Mouse (Mus musculus) liver, embryonic 13.5 days (tissue): ENCODE results near the gene Notch4. TPM values are rescaled to one million over a fixed set of nuclear protein-coding genes. Genes with fewer than 3 reads are reported as not detected.

Experiments
- ATAC-seq: fragments of 200-750 bp; cut with Nextera tagmentation; 2 replicates; pipeline ENCODE4 v1.8.0; 2017; ENCODE audit warnings: low read depth, mild to moderate bottlenecking, moderate number of reproducible peaks, moderate library complexity
- DNase-seq: peaks from one replicate; pipeline ENCODE4 v3.0.0; 2022
- H3K27ac ChIP-seq: fragments of 300-500 bp; sonication (generic); 2 replicates; pipeline ENCODE4 v1.5.1; 2015; ENCODE audit warnings: moderate library complexity, mild to moderate bottlenecking, inconsistent platforms
- H3K27me3 ChIP-seq: fragments of 300-500 bp; sonication (generic); 2 replicates; pipeline ENCODE4 v1.6.1; 2015; ENCODE audit warnings: mild to moderate bottlenecking, inconsistent platforms
- H3K36me3 ChIP-seq: fragments of 300-500 bp; sonication (generic); 2 replicates; pipeline ENCODE4 v1.6.1; 2015; ENCODE audit warnings: mild to moderate bottlenecking, inconsistent platforms
- H3K4me1 ChIP-seq: fragments of 300-500 bp; sonication (generic); replicated peaks from 2 replicates; pipeline ENCODE4 v1.6.1; 2015; ENCODE audit warnings: inconsistent platforms
- H3K4me2 ChIP-seq: fragments of 300-500 bp; sonication (generic); 2 replicates; pipeline ENCODE4 v1.6.1; 2015; ENCODE audit warnings: inconsistent platforms, mild to moderate bottlenecking, moderate library complexity
- H3K4me3 ChIP-seq: fragments of 300-500 bp; sonication (generic); replicated peaks from 2 replicates; pipeline ENCODE4 v1.5.1; 2015; ENCODE audit warnings: mild to moderate bottlenecking, inconsistent platforms
- H3K9ac ChIP-seq: fragments of 300-500 bp; sonication (generic); 2 replicates; pipeline ENCODE4 v1.6.1; 2015; ENCODE audit warnings: mild to moderate bottlenecking, inconsistent platforms
- H3K9me3 ChIP-seq: fragments of 300-500 bp; sonication (generic); replicated peaks from 2 replicates; pipeline ENCODE4 v1.6.1; 2016; ENCODE audit warnings: inconsistent platforms
- WGBS: fragments of 180-500 bp; shearing (Covaris S2); methylation state at CpG from one replicate; pipeline ENCODE4 v1.1.7; 2015; ENCODE audit not compliant: insufficient replicate concordance; 5-methylcytosine and 5-hydroxymethylcytosine counted together
- polyA plus RNA-seq: library from polyadenylated mRNA; unstranded; fragments of >200 nt; fragmentation: Nextera tagmentation; extraction: Ambion mirVana; gene quantifications from 2 replicates; pipeline ENCODE4 v1.2.1, GENCODE M21; 2015

Notch4 gene
- polyA plus RNA-seq, 1 experiment from 2014 or later = 0.55 TPM

GRCm38 (mm10) chr17:34587423-34587811 lies 23.3 kb downstream of the Notch4 start:
- peaks cover 59% of the 10 kb centered on the region for H3K4me1 ChIP-seq

GRCm38 (mm10) chr17:34587814-34588213 lies 23.7 kb downstream of the Notch4 start:
- Histone ChIP-seq H3K4me1 (peaks cover 63% of the 10 kb centered on the region), H3K27me3 (peaks cover 10% of the 10 kb centered on the region; the same call in 1 of the 2 replicates), H3K4me3 (peak overlapping the region; percentile 76), H3K4me2 (peak overlapping the region; percentile 99), H3K27ac (peak overlapping the region; percentile 92), H3K9me3 (no peaks in the 10 kb centered on the region), H3K36me3 (no peaks in the 10 kb centered on the region), H3K9ac (peak overlapping the region; percentile 89)
- WGBS = under 1% methylated on average over 19 of the region's 19 CpGs
- no peak for DNase-seq
- no peak for ATAC-seq

More at GRCm38 (mm10) chr17:34587423-34587811, 23.3 kb downstream of the Notch4 start:
- Histone ChIP-seq H3K36me3 (no peaks in the 10 kb centered on the region), H3K27me3 (peaks cover 10% of the 10 kb centered on the region; the same call in 1 of the 2 replicates), H3K4me3 (peak overlapping the region; percentile 76), H3K9me3 (no peaks in the 10 kb centered on the region), H3K4me2 (peak overlapping the region; percentile 99), H3K9ac (peak overlapping the region; percentile 89), H3K27ac (peak overlapping the region; percentile 92)
- peak; percentile 97 for DNase-seq
- ATAC-seq = peak; percentile 86
- 0% methylated on average over 49 of the region's 50 CpGs for WGBS

- Histone ChIP-seq H3K4me2 (peak overlapping the region; percentile 99), H3K4me3 (peak overlapping the region; percentile 85; the same call in 1 of the 2 replicates), H3K27me3 (peaks cover 10% of the 10 kb centered on the region; the same call in 1 of the 2 replicates), H3K27ac (peak overlapping the region; percentile 92), H3K36me3 (no peaks in the 10 kb centered on the region), H3K9me3 (no peaks in the 10 kb centered on the region), H3K4me1 (peaks cover 72% of the 10 kb centered on the region), H3K9ac (peak overlapping the region; percentile 89)
- ATAC-seq (no peak), DNase-seq (no peak)
- WGBS = 58% methylated on average over 3 of the region's 3 CpGs
Measured at GRCm38 (mm10) chr17:34588767-34589166, 24.7 kb downstream of the Notch4 start.

GRCm38 (mm10) chr17:34589206-34589605 lies 25.1 kb downstream of the Notch4 start:
- H3K4me2 ChIP-seq = peak overlapping the region; percentile 99
- peak overlapping the region; percentile 92 for H3K27ac ChIP-seq
- peaks cover 77% of the 10 kb centered on the region for H3K4me1 ChIP-seq
- no peaks in the 10 kb centered on the region for H3K9me3 ChIP-seq
- H3K9ac ChIP-seq = peak overlapping the region; percentile 89
- H3K4me3 ChIP-seq = peak overlapping the region; percentile 85
- DNase-seq (no peak), ATAC-seq (no peak)
- H3K27me3 ChIP-seq = peaks cover 10% of the 10 kb centered on the region; the same call in 1 of the 2 replicates
- WGBS = 17% methylated on average over 7 of the region's 7 CpGs
- H3K36me3 ChIP-seq = peaks cover 3% of the 10 kb centered on the region; the same call in 1 of the 2 replicates

- peak within 1 kb of the TSS; percentile 92 for H3K27ac ChIP-seq
- no peak for ATAC-seq
- no peaks in the 10 kb centered on the region for H3K9me3 ChIP-seq
- peaks cover 81% of the 10 kb centered on the region for H3K4me1 ChIP-seq
- peaks cover 10% of the 10 kb centered on the region; the same call in 1 of the 2 replicates for H3K27me3 ChIP-seq
- peak within 1 kb of the TSS; percentile 99 for H3K4me2 ChIP-seq
- H3K4me3 ChIP-seq = peak within 1 kb of the TSS; percentile 85
- WGBS = 13% methylated on average over 7 of the region's 7 CpGs
- H3K9ac ChIP-seq = peak within 1 kb of the TSS; percentile 89
- DNase-seq = no peak
- H3K36me3 ChIP-seq = peaks cover 8% of the 10 kb centered on the region
Measured at GRCm38 (mm10) chr17:34589681-34590101, 25.6 kb downstream of the Notch4 start, which contains the start of gene Gpsm3. TSS of gene Gpsm3 (plus strand) at chr17:34589806.

GRCm38 (mm10) chr17:34590154-34590987 lies 26.3 kb downstream of the Notch4 start:
- H3K9me3 ChIP-seq = no peaks in the 10 kb centered on the region
- peaks cover 10% of the 10 kb centered on the region; the same call in 1 of the 2 replicates for H3K27me3 ChIP-seq
- H3K9ac ChIP-seq = peak overlapping the region; percentile 89
- peak overlapping the region; percentile 99 for H3K4me2 ChIP-seq
- H3K36me3 ChIP-seq = peaks cover 15% of the 10 kb centered on the region
- ATAC-seq (no peak), DNase-seq (no peak)
- 43% methylated on average over 15 of the region's 15 CpGs for whole genome bisulfite sequencing
- peak overlapping the region; percentile 85 for H3K4me3 ChIP-seq
- peak overlapping the region; percentile 92 for H3K27ac ChIP-seq
- peaks cover 86% of the 10 kb centered on the region for H3K4me1 ChIP-seq

GRCm38 (mm10) chr17:34591029-34591993 lies 27.2 kb downstream of the Notch4 start, which contains the start of gene Pbx2:
TSS of gene Pbx2 (plus strand) at chr17:34591266.
- H3K4me2 ChIP-seq = peak within 1 kb of the TSS; percentile 99
- H3K27ac ChIP-seq = peak within 1 kb of the TSS; percentile 92
- peaks cover 23% of the 10 kb centered on the region for H3K36me3 ChIP-seq
- H3K4me1 ChIP-seq = peaks cover 87% of the 10 kb centered on the region
- DNase-seq (no peak), ATAC-seq (no peak)
- H3K4me3 ChIP-seq = peak within 1 kb of the TSS; percentile 85
- WGBS = 8% methylated on average over 21 of the region's 21 CpGs
- peaks cover 2% of the 10 kb centered on the region; the same call in 1 of the 2 replicates for H3K27me3 ChIP-seq
- H3K9me3 ChIP-seq = no peaks in the 10 kb centered on the region
- H3K9ac ChIP-seq = peak within 1 kb of the TSS; percentile 89

GRCm38 (mm10) chr17:34591994-34592375 lies 27.9 kb downstream of the Notch4 start:
- WGBS = 1% methylated on average over 28 of the region's 35 CpGs
- Histone ChIP-seq H3K36me3 (peaks cover 23% of the 10 kb centered on the region), H3K27ac (peak overlapping the region; percentile 92), H3K27me3 (no peaks in the 10 kb centered on the region), H3K4me1 (peaks cover 86% of the 10 kb centered on the region), H3K4me3 (peak overlapping the region; percentile 85), H3K4me2 (peak overlapping the region; percentile 99), H3K9me3 (no peaks in the 10 kb centered on the region), H3K9ac (peak overlapping the region; percentile 89)
- DNase-seq (peak; percentile 82), ATAC-seq (peak; percentile 58)

GRCm38 (mm10) chr17:34592581-34593549 lies 28.8 kb downstream of the Notch4 start:
- H3K9ac ChIP-seq = peak overlapping the region; percentile 89
- DNase-seq (no peak), ATAC-seq (no peak)
- H3K27ac ChIP-seq = peak overlapping the region; percentile 92
- H3K9me3 ChIP-seq = no peaks in the 10 kb centered on the region
- no peaks in the 10 kb centered on the region for H3K27me3 ChIP-seq
- H3K4me2 ChIP-seq = peak overlapping the region; percentile 99
- H3K4me1 ChIP-seq = peaks cover 89% of the 10 kb centered on the region
- H3K4me3 ChIP-seq = peak overlapping the region; percentile 85
- 5% methylated on average over 26 of the region's 32 CpGs for WGBS
- H3K36me3 ChIP-seq = peaks cover 23% of the 10 kb centered on the region
